Comparison of ENCODE assay signal across 9 mouse cellular contexts in the genomic region with DNA sequence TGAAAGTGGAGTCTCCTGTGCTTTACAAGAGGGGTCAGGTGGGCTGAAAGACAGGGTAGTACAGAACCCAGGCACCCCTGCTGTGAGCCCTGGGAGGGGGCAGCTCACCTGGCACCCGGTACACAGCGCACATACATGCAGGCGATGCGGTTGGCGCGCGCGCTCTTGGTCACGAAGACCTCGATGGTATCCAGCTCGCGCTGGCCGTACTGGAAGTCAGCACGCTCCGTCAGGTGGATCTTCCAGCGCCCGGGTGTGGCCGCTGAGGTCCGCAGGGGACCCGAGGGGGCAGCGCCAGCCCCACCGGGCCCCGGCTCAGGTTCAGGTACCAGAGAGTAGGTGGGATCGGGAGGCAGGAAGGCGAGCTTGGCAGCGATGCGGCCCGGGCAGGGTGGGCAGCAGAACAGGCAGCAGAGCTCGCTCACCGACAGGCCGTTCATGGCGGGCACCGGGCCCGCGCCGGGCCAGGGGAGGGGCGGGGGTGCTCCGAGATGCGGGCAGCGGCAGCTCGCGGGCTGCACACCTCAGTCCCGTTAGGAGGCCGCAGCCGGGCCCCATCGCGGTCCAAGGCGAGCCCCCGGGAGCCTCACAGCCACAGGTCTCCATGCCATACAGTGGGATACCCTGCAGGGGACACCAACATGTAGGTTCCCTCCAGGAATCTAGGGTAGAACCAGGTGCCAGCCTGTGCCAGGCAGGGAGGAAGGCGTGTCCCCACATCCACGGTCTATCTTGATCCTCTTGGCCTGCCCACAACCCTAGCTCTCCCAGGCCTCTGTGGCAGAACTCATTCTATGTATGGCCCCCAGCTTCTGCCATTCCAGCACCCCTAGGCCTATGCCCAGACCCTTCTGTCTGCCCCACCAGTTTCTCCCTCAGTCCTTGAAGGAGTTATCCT. TPM values are rescaled to one million over a fixed set of nuclear protein-coding genes. Genes with fewer than 3 reads are reported as not detected.
DNase-seq lines count a peak whose midpoint lies in the region; ATAC-seq and TF ChIP-seq lines count a peak whose summit lies in the region.
"Had no signal": no experiment of that assay in that cellular context is flagged by ENCODE, and none has a peak within 500 bp of the region (broad histone marks: within the 10 kb centered on the region; RNA-seq: fewer than 3 reads in every experiment).

No protein-coding gene starts in this region.

- H3K9ac ChIP-seq in midbrain, embryonic 15.5 days = no peak overlapping the region
- peak overlapping the region; percentile 27 for H3K9ac ChIP-seq in intestine, embryonic 16.5 days (ENCODE audit: low read depth, low read length)
- no peak overlapping the region; the same call in 1 of the 2 replicates for H3K9ac ChIP-seq in neural tube, embryonic 15.5 days (replicated peaks)

- ATAC-seq in midbrain, embryonic 15.5 days (replicated peaks) = no peak
- ATAC-seq in intestine, embryonic 16.5 days = no peak
- no peak for ATAC-seq in neural tube, embryonic 15.5 days (ENCODE audit: low FRiP score)

- H3K4me2 ChIP-seq in midbrain, embryonic 15.5 days = no peak overlapping the region
- peak overlapping the region; percentile 16; the same call in 1 of the 2 replicates for H3K4me2 ChIP-seq in intestine, embryonic 16.5 days (ENCODE audit: low read depth, low read length)
- H3K4me2 ChIP-seq in neural tube, embryonic 15.5 days = peak overlapping the region; percentile 23

- no peak for TF ChIP-seq CTCF in gastrocnemius, adult 2 months (IDR thresholded peaks at IDR 0.05)

- peak overlapping the region; percentile 94 for H3K4me3 ChIP-seq in gastrocnemius, adult 2 months
- H3K4me3 ChIP-seq in midbrain, embryonic 10.5 days = peak overlapping the region; percentile 32
- no peak overlapping the region for H3K4me3 ChIP-seq in midbrain, embryonic 15.5 days
- H3K4me3 ChIP-seq in intestine, embryonic 16.5 days (ENCODE audit: low read length) = peak overlapping the region; percentile 15
- H3K4me3 ChIP-seq in neural tube, embryonic 15.5 days (replicated peaks) = 0 out of 2 replicates have a peak overlapping the region, but pooled peaks have one; percentile 4

- 94% methylated on average over 47 of the region's 51 CpGs for WGBS in midbrain, embryonic 10.5 days
- 95% methylated on average over 50 of the region's 51 CpGs for whole genome bisulfite sequencing in midbrain, embryonic 15.5 days
- 94% methylated on average over 46 of the region's 51 CpGs for WGBS in intestine, embryonic 16.5 days
- WGBS in neural tube, embryonic 15.5 days = 95% methylated on average over 48 of the region's 51 CpGs

- H3K9me3 ChIP-seq in midbrain, embryonic 10.5 days (replicated peaks) = no peaks in the 10 kb centered on the region
- H3K9me3 ChIP-seq in midbrain, embryonic 15.5 days = no peaks in the 10 kb centered on the region
- H3K9me3 ChIP-seq in intestine, embryonic 16.5 days (ENCODE audit: control insufficient read depth, low read length) = no peaks in the 10 kb centered on the region
- H3K9me3 ChIP-seq in neural tube, embryonic 15.5 days (replicated peaks) = no peaks in the 10 kb centered on the region

- intact Hi-C loops in gastrocnemius, adult 2 months (cut with DNase I) = no loop called here

- H3K36me3 ChIP-seq in midbrain, embryonic 10.5 days = peaks cover 45% of the 10 kb centered on the region
- H3K36me3 ChIP-seq in midbrain, embryonic 15.5 days (replicated peaks) = no peaks in the 10 kb centered on the region
- H3K36me3 ChIP-seq in intestine, embryonic 16.5 days (ENCODE audit: control insufficient read depth, insufficient read depth, low read length) = peaks cover 2% of the 10 kb centered on the region; the same call in 1 of the 2 replicates
- peaks cover 28% of the 10 kb centered on the region for H3K36me3 ChIP-seq in neural tube, embryonic 15.5 days

- H3K27ac ChIP-seq in gastrocnemius, adult 2 months = peak overlapping the region; percentile 90
- H3K27ac ChIP-seq in midbrain, embryonic 10.5 days (replicated peaks) = peak overlapping the region; percentile 76
- H3K27ac ChIP-seq in midbrain, embryonic 15.5 days = no peak overlapping the region
- H3K27ac ChIP-seq in intestine, embryonic 16.5 days (ENCODE audit: low read length) = peak overlapping the region; percentile 31
- peak overlapping the region; percentile 37; the same call in 1 of the 2 replicates for H3K27ac ChIP-seq in neural tube, embryonic 15.5 days (replicated peaks)

- no peaks in the 10 kb centered on the region for H3K27me3 ChIP-seq in midbrain, embryonic 10.5 days (ENCODE audit: low read depth, poor library complexity, severe bottlenecking)
- H3K27me3 ChIP-seq in midbrain, embryonic 15.5 days (replicated peaks) = no peaks in the 10 kb centered on the region
- H3K27me3 ChIP-seq in intestine, embryonic 16.5 days (replicated peaks; ENCODE audit: control insufficient read depth, insufficient read depth, low read length) = no peaks in the 10 kb centered on the region
- H3K27me3 ChIP-seq in neural tube, embryonic 15.5 days (replicated peaks) = no peaks in the 10 kb centered on the region

- no peak for DNase-seq in gastrocnemius, adult 2 months
- DNase-seq in gastrocnemius, adult 8-10 months (ENCODE audit: low spot score in 2 of 2) = no peak
- no peak for DNase-seq in midbrain, embryonic 10.5 days (ENCODE audit: low spot score)
- no peak for DNase-seq in right cerebral cortex, adult 2 months (ENCODE audit: low spot score in 2 of 2)
- DNase-seq in cerebellum, adult 9-10 months = no peak
- DNase-seq: adrenal gland, postnatal 25 days had no signal

- H3K4me1 ChIP-seq in midbrain, embryonic 10.5 days = peaks cover 63% of the 10 kb centered on the region
- H3K4me1 ChIP-seq in midbrain, embryonic 15.5 days = peaks cover 26% of the 10 kb centered on the region
- H3K4me1 ChIP-seq in intestine, embryonic 16.5 days (ENCODE audit: control insufficient read depth, insufficient read depth, low read length) = peaks cover 41% of the 10 kb centered on the region
- peaks cover 51% of the 10 kb centered on the region for H3K4me1 ChIP-seq in neural tube, embryonic 15.5 days

RNA-seq across cellular contexts. Expression of a gene that starts 3.5 kb away (rescaled TPM):
- 10 to 100 TPM; 60.6 to 61.7 TPM for total RNA-seq in gastrocnemius, adult 2 months (2021)
- total RNA-seq in gastrocnemius, adult 8-10 months (2022) = 10 to 100 TPM; 70.5 to 80.7 (median 77.3) TPM
- polyA plus RNA-seq in midbrain, embryonic 10.5 days (2016; fragmentation: Nextera tagmentation; extraction: Ambion mirVana) = 86.8 and 87.3 TPM in 2 replicates
- 126 and 152 TPM in 2 replicates for polyA plus RNA-seq in midbrain, embryonic 15.5 days (2015; fragmentation: Nextera tagmentation; extraction: Ambion mirVana)
- 63.1 and 79.7 TPM in 2 replicates for polyA plus RNA-seq in intestine, embryonic 16.5 days (2015; fragmentation: Nextera tagmentation; extraction: Ambion mirVana)
- 148 and 152 TPM in 2 replicates for polyA plus RNA-seq in neural tube, embryonic 15.5 days (2015; fragmentation: Nextera tagmentation; extraction: Ambion mirVana)

RNA-seq across cellular contexts. Expression of a gene that starts 9.5 kb away (rescaled TPM):
- 1 to 10 TPM in 1 of 2 experiments, under 1 TPM in 1; 0.92 to 1.9 TPM for total RNA-seq in gastrocnemius, adult 2 months (2021)
- 1 to 10 TPM; 1.1 to 2.0 (median 1.3) TPM for total RNA-seq in gastrocnemius, adult 8-10 months (2022)
- 4.8 and 6.1 TPM in 2 replicates for polyA plus RNA-seq in midbrain, embryonic 10.5 days (2016; fragmentation: Nextera tagmentation; extraction: Ambion mirVana)
- polyA plus RNA-seq in midbrain, embryonic 15.5 days (2015; fragmentation: Nextera tagmentation; extraction: Ambion mirVana) = 6.0 and 6.3 TPM in 2 replicates
- polyA plus RNA-seq in intestine, embryonic 16.5 days (2015; fragmentation: Nextera tagmentation; extraction: Ambion mirVana) = 7.0 and 7.4 TPM in 2 replicates
- polyA plus RNA-seq in neural tube, embryonic 15.5 days (2015; fragmentation: Nextera tagmentation; extraction: Ambion mirVana) = 6.5 TPM in 2 replicates

RNA-seq across cellular contexts. Expression of a gene that starts 16.0 kb away (rescaled TPM):
- total RNA-seq in gastrocnemius, adult 2 months (2021) = 10 to 100 TPM; 17.0 to 17.5 TPM
- 10 to 100 TPM; 17.4 to 21.2 (median 19.2) TPM for total RNA-seq in gastrocnemius, adult 8-10 months (2022)
- 91.0 and 94.1 TPM in 2 replicates for polyA plus RNA-seq in midbrain, embryonic 10.5 days (2016; fragmentation: Nextera tagmentation; extraction: Ambion mirVana)
- polyA plus RNA-seq in midbrain, embryonic 15.5 days (2015; fragmentation: Nextera tagmentation; extraction: Ambion mirVana) = 65.0 and 66.2 TPM in 2 replicates
- 125 and 127 TPM in 2 replicates for polyA plus RNA-seq in intestine, embryonic 16.5 days (2015; fragmentation: Nextera tagmentation; extraction: Ambion mirVana)
- polyA plus RNA-seq in neural tube, embryonic 15.5 days (2015; fragmentation: Nextera tagmentation; extraction: Ambion mirVana) = 68.2 and 79.8 TPM in 2 replicates

RNA-seq across cellular contexts. Expression of a gene that starts 16.0 kb away (rescaled TPM):
- total RNA-seq in gastrocnemius, adult 2 months (2021) = under 1 TPM; 0.48 to 0.89 TPM
- under 1 TPM in 3 of 4 experiments, not detected in 1; 0.29 to 0.43 (median 0.36) TPM for total RNA-seq in gastrocnemius, adult 8-10 months (2022)
- polyA plus RNA-seq in midbrain, embryonic 10.5 days (2016; fragmentation: Nextera tagmentation; extraction: Ambion mirVana) = 10.6 and 10.8 TPM in 2 replicates
- polyA plus RNA-seq in midbrain, embryonic 15.5 days (2015; fragmentation: Nextera tagmentation; extraction: Ambion mirVana) = 6.0 and 6.9 TPM in 2 replicates
- 8.4 and 9.4 TPM in 2 replicates for polyA plus RNA-seq in intestine, embryonic 16.5 days (2015; fragmentation: Nextera tagmentation; extraction: Ambion mirVana)
- polyA plus RNA-seq in neural tube, embryonic 15.5 days (2015; fragmentation: Nextera tagmentation; extraction: Ambion mirVana) = 5.0 and 7.0 TPM in 2 replicates

RNA-seq across cellular contexts. Expression of a gene that starts 19.2 kb away (rescaled TPM):
- total RNA-seq in gastrocnemius, adult 2 months (2021) = under 1 TPM; 0.28 to 0.38 TPM
- total RNA-seq in gastrocnemius, adult 8-10 months (2022) = under 1 TPM in 2 of 4 experiments, not detected in 2; 0.20 to 0.24 TPM
- polyA plus RNA-seq in midbrain, embryonic 10.5 days (2016; fragmentation: Nextera tagmentation; extraction: Ambion mirVana) = 5.6 and 6.4 TPM in 2 replicates
- polyA plus RNA-seq in midbrain, embryonic 15.5 days (2015; fragmentation: Nextera tagmentation; extraction: Ambion mirVana) = 4.6 and 5.0 TPM in 2 replicates
- polyA plus RNA-seq in intestine, embryonic 16.5 days (2015; fragmentation: Nextera tagmentation; extraction: Ambion mirVana) = 3.3 and 4.0 TPM in 2 replicates
- 3.0 and 3.2 TPM in 2 replicates for polyA plus RNA-seq in neural tube, embryonic 15.5 days (2015; fragmentation: Nextera tagmentation; extraction: Ambion mirVana)
